Mouse (Mus musculus): ENCODE data around the gene Vmn1r191. TPM values are rescaled to one million over a fixed set of nuclear protein-coding genes. Genes with fewer than 3 reads are reported as not detected.
"Not testable (repeated sequence)": the region's sequence is repeated elsewhere in the genome, so short reads cannot be mapped to it uniquely, and the experiment has no call there.

Vmn1r191 gene
- total RNA-seq (2021) = not detected
- long read RNA-seq, experiment 1 = 0 reads
- long read RNA-seq, experiment 2 = 0 reads

GRCm38 (mm10) chr13:22183869-22184268 lies at the start of gene Vmn1r191:
Gene Vmn1r191, minus strand, starts transcription at chr13:22183969.
- no peak for DNase-seq (ENCODE audit: low spot score in 2 of 2)

GRCm38 (mm10) chr13:22223060-22223459 lies 39.3 kb upstream of the Vmn1r191 start, which contains the start of gene Vmn1r193:
Gene Vmn1r193, minus strand, starts transcription at chr13:22223160.
- not testable (repeated sequence) for DNase-seq (ENCODE audit: low spot score in 2 of 2)

GRCm38 (mm10) chr13:22192756-22193155 lies 9.0 kb upstream of the Vmn1r191 start:
- DNase-seq (ENCODE audit: low spot score in 2 of 2) = not testable (repeated sequence)

- no peak for DNase-seq (ENCODE audit: low spot score in 2 of 2)
Observed at GRCm38 (mm10) chr13:22191041-22191440, 7.3 kb upstream of the Vmn1r191 start, which contains the start of gene Vmn1r192. Gene Vmn1r192, minus strand, starts transcription at chr13:22191141.

DNA sequence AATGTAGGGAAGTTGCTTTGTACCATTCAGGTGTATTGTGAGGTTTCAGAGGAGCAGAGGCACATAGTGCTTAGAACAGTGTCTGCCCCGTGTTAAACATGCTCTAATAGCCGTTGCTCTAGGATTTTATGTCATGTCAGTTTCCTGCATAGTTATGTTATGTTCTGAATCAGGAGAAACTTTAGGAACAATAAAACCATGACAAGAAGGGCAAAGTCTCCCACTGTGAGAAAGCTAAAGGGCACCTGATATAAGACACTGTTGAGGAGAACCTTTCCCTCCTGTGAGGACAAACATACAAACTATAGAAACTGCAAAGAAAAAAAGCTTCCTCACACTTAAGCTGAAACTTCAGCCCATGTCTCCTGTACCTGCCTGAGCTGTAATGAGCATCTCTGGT lies 6.6 kb upstream of the Vmn1r191 start:
- DNase-seq (ENCODE audit: low spot score in 2 of 2) = no peak

DNA sequence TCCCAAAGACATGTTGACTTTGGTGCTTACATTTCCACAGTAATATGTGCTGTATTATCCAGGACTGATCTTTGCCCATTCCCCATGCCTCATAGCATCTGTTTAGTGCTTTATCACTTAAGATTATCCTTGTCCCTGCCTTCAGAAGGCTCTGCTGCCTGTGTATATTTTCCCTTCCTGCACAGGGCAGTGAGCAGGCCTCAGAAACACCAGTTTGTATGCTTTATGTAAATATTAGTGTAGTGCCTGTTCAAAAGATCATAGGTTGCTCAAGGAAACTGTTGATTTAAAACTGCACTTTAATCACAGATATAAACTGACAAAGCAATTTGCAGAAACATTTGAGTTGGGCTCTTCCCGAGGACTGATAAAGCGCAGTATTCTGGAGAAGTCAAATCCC lies 5.5 kb upstream of the Vmn1r191 start:
- DNase-seq (ENCODE audit: low spot score in 2 of 2) = no peak

DNA sequence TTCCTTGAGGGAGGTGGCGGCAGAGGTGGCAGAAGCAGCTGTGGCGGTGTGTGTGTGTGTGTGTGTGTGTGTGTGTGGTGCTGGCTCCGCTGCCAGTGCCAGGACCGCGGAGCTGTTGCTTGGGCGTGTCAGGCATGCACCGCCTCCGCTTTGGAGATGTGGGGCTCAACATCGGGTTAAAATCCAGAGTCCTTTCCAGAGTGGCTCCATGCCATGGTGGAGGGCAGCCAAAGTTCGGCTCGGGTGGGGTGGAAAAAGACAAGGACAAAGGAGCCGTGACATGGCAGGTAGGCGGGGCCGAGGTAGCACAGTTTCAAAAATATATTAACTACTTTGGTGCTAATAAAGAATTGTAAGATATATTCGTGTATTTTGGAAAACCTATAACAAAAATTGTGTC lies 15.4 kb downstream of the Vmn1r191 start:
- no peak for DNase-seq (ENCODE audit: low spot score in 2 of 2)

DNA sequence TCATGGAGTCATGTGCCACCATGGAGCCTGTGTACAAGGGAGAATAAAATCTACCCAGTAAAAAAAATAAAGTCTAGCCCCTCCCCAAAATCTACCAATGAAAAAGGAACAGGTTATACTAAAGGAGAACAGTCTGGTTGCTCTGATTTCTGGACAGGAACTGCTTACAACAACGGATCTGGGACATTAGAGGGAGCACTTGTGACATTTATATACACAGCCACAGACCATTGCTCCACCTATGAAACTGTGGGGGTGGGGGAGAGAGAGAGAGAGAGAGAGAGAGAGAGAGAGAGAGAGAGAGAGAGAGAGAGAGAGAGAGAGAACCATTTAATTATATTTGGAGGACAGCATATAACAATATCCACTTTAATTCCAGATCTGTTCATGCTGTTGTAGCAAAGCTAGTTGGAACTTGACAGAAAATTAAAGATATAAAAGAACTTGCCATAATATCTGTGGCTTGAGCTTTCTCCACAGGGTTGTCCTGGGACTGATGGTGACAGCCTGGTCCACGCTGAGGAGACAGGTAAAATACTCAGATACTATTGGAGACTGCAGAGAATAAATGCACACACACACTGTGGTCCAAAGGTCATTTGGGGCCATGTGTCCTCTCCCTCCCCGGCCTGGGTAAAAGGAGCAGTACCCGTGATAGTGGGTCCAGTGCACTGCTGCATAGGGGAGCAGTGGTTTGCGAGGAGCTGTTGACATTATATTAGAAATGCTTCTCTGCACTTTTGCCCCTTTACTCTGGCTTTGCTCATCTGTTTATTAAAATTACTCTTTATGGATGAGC lies 47.1 kb downstream of the Vmn1r191 start:
- DNase-seq (ENCODE audit: low spot score in 2 of 2) = not testable (repeated sequence)

Small RNA genes within 50 kb of the gene (microRNA-seq; reads per million reads assigned to microRNA genes)
- gene Gm23282 (not detected), gene Gm25084 (not detected)

Other genes with a start within 250 kb of the Vmn1r191 start
- 1 to 10 TPM; 3.8 to 4.7 TPM for gene Zfp184, start 238.9 kb downstream of the Vmn1r191 start, total RNA-seq (2021)
- gene Pom121l2, start 202.8 kb downstream of the Vmn1r191 start, total RNA-seq (2021) = not detected
- gene Prss16, start 174.2 kb downstream of the Vmn1r191 start, total RNA-seq (2021) = not detected
- gene Hist1h2ah, start 148.4 kb downstream of the Vmn1r191 start, total RNA-seq (2021) = 100 to 1,000 TPM; 349 to 449 TPM
- 100 to 1,000 TPM; 500 to 615 TPM for gene Hist1h2bk, start 148.1 kb downstream of the Vmn1r191 start, total RNA-seq (2021)
- 100 to 1,000 TPM; 221 to 240 TPM for gene Hist1h4i, start 142.6 kb downstream of the Vmn1r191 start, total RNA-seq (2021)
- 100 to 1,000 TPM; 373 to 414 TPM for gene Hist1h2ag, start 141.0 kb downstream of the Vmn1r191 start, total RNA-seq (2021)
- gene Hist1h2bj, start 140.8 kb downstream of the Vmn1r191 start, total RNA-seq (2021) = 100 to 1,000 TPM; 290 to 321 TPM
- gene Vmn1r188, start 99.5 kb downstream of the Vmn1r191 start, total RNA-seq (2021) = not detected
- gene Vmn1r189, start 78.1 kb downstream of the Vmn1r191 start, total RNA-seq (2021) = not detected
- gene Vmn1r192, start 7.2 kb upstream of the Vmn1r191 start, total RNA-seq (2021) = not detected
- gene Vmn1r193, start 39.2 kb upstream of the Vmn1r191 start, total RNA-seq (2021) = not detected
- not detected for gene Vmn1r194, start 60.2 kb upstream of the Vmn1r191 start, total RNA-seq (2021)
- gene Vmn1r195, start 86.6 kb upstream of the Vmn1r191 start, total RNA-seq (2021) = not detected
- gene Vmn1r196, start 106.0 kb upstream of the Vmn1r191 start, total RNA-seq (2021) = not detected
- gene Vmn1r197, start 140.6 kb upstream of the Vmn1r191 start, total RNA-seq (2021) = not detected
- gene Vmn1r198, start 166.4 kb upstream of the Vmn1r191 start, total RNA-seq (2021) = not detected
- gene Vmn1r199, start 195.8 kb upstream of the Vmn1r191 start, total RNA-seq (2021) = not detected
- gene Vmn1r200, start 206.4 kb upstream of the Vmn1r191 start, total RNA-seq (2021) = not detected